Mouse (Mus musculus) testis, postnatal 14 days (tissue): ENCODE data around the gene C1qtnf9.

Experiments
- DNase-seq: peaks from one replicate; pipeline ENCODE4 v3.0.0; 2021; ENCODE audit warnings: low spot score

C1qtnf9 gene

GRCm38 (mm10) chr14:60790103-60790502 lies 22.2 kb downstream of the C1qtnf9 start:
- no peak for DNase-seq

- peak; percentile 46 for DNase-seq
Measured at GRCm38 (mm10) chr14:60796600-60797322, 28.8 kb downstream of the C1qtnf9 start.

- peak; percentile 51 for DNase-seq
Measured at GRCm38 (mm10) chr14:60797596-60797995, 29.7 kb downstream of the C1qtnf9 start.

- DNase-seq = no peak
Measured at GRCm38 (mm10) chr14:60798721-60799120, 30.8 kb downstream of the C1qtnf9 start.

- DNase-seq = no peak
Measured at GRCm38 (mm10) chr14:60799762-60800728, 32.1 kb downstream of the C1qtnf9 start.

- no peak for DNase-seq
Measured at GRCm38 (mm10) chr14:60802026-60802425, 34.1 kb downstream of the C1qtnf9 start.

- no peak for DNase-seq
Measured at GRCm38 (mm10) chr14:60804978-60805377, 37.0 kb downstream of the C1qtnf9 start.

- DNase-seq = no peak
Measured at GRCm38 (mm10) chr14:60805871-60806270, 37.9 kb downstream of the C1qtnf9 start.

GRCm38 (mm10) chr14:60806891-60807344 lies 39.0 kb downstream of the C1qtnf9 start:
- DNase-seq = no peak

- no peak for DNase-seq
Measured at GRCm38 (mm10) chr14:60809881-60810280, 41.9 kb downstream of the C1qtnf9 start.

- no peak for DNase-seq
Measured at GRCm38 (mm10) chr14:60811547-60811946, 43.6 kb downstream of the C1qtnf9 start.

- no peak for DNase-seq
Measured at GRCm38 (mm10) chr14:60815098-60815497, 47.2 kb downstream of the C1qtnf9 start.

GRCm38 (mm10) chr14:60818045-60818444 lies 50.1 kb downstream of the C1qtnf9 start:
- DNase-seq = no peak

- no peak for DNase-seq
Measured at GRCm38 (mm10) chr14:60830096-60830495, 62.2 kb downstream of the C1qtnf9 start.
